Mouse (Mus musculus) stomach, postnatal 0 days (tissue): Measurements from ENCODE around the gene Polr1d. TPM values are rescaled to one million over a fixed set of nuclear protein-coding genes. Genes with fewer than 3 reads are reported as not detected.

Source experiments
- ATAC-seq: fragments of 200-750 bp; cut with Nextera tagmentation; 2 replicates; pipeline ENCODE4 v1.8.0; 2017; ENCODE audit not compliant: low FRiP score, low TSS enrichment
- DNase-seq: peaks from one replicate; pipeline ENCODE4 v3.0.0-alpha.2; 2016; ENCODE audit warnings: low spot score
- H3K27ac ChIP-seq: fragments of 300-500 bp; sonication (generic); replicated peaks from 2 replicates; pipeline ENCODE4 v1.5.1; 2014; ENCODE audit warnings: mild to moderate bottlenecking, control low read depth
- H3K27me3 ChIP-seq: fragments of 300-500 bp; sonication (generic); 2 replicates; pipeline ENCODE4 v1.6.1; 2014; ENCODE audit warnings: low read length; ENCODE audit not compliant: control insufficient read depth, insufficient read depth
- H3K36me3 ChIP-seq: fragments of 300-500 bp; sonication (generic); 2 replicates; pipeline ENCODE4 v1.6.1; 2014; ENCODE audit warnings: low read length, mixed read lengths; ENCODE audit not compliant: control insufficient read depth, insufficient read depth
- H3K4me1 ChIP-seq: fragments of 300-500 bp; sonication (generic); replicated peaks from 2 replicates; pipeline ENCODE4 v1.6.1; 2014; ENCODE audit warnings: antibody characterized with exemption; ENCODE audit not compliant: control insufficient read depth, insufficient read depth
- H3K4me2 ChIP-seq: fragments of 300-500 bp; sonication (generic); replicated peaks from 2 replicates; pipeline ENCODE4 v1.6.1; 2014; ENCODE audit warnings: low read depth, mild to moderate bottlenecking, control low read depth, moderate library complexity
- H3K4me3 ChIP-seq: fragments of 300-500 bp; sonication (generic); 2 replicates; pipeline ENCODE4 v1.5.1; 2014; ENCODE audit warnings: low read depth, low read length, control low read depth
- H3K9ac ChIP-seq: fragments of 300-500 bp; sonication (generic); 2 replicates; pipeline ENCODE4 v1.6.1; 2014; ENCODE audit warnings: mild to moderate bottlenecking, low read length, control low read depth, mixed read lengths
- H3K9me3 ChIP-seq: fragments of 300-500 bp; sonication (generic); 2 replicates; pipeline ENCODE4 v1.6.1; 2016; ENCODE audit warnings: low read length; ENCODE audit not compliant: control insufficient read depth
- CTCF ChIP-seq: IDR thresholded peaks from 2 replicates; pipeline ENCODE4 v1.5.1; 2016; ENCODE audit warnings: antibody characterized with exemption, low read depth, mild to moderate bottlenecking, moderate library complexity
- EP300 ChIP-seq: optimal IDR thresholded peaks from 2 replicates; pipeline ENCODE3; 2016; ENCODE audit warnings: antibody characterized with exemption
- WGBS: fragments of 180-500 bp; shearing (Covaris S2); extraction: QIAGEN DNeasy Blood & Tissue Kit; methylation state at CpG from one replicate; pipeline ENCODE4 v1.1.7; 2014; 5-methylcytosine and 5-hydroxymethylcytosine counted together
- polyA plus RNA-seq: library from polyadenylated mRNA; unstranded; fragments of >200 nt; fragmentation: Nextera tagmentation; extraction: Ambion mirVana; gene quantifications from 2 replicates; pipeline ENCODE4 v1.2.1, GENCODE M21; 2015

Polr1d gene
- polyA plus RNA-seq, 1 experiment from 2014 or later = 150 TPM

DNA sequence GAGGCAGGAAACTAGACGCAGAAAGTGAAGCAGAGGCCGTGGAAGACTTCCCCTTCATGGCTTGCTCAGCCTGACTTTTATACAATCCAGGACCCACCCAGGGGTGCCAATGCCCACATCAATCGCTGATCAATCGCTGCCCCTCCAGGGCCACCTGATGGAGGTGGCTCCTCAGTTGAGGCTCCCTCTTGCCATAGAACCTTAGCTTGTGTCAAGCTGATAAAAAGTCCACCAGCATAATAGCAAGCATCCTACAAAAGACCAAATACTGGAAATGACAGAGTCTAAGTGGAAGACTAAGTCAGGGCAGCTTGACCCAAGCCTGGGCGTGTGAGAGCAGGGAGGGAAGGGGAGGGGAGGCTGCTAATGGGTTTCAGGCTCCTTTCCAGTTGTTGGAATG lies 40.2 kb upstream of the Polr1d start:
- Histone ChIP-seq H3K4me3 (no peak overlapping the region), H3K9me3 (no peaks in the 10 kb centered on the region), H3K9ac (no peak overlapping the region), H3K4me1 (peaks cover 7% of the 10 kb centered on the region; the same call in 1 of the 2 replicates), H3K36me3 (peaks cover 9% of the 10 kb centered on the region; the same call in 1 of the 2 replicates), H3K27ac (peak overlapping the region; percentile 45), H3K4me2 (no peak overlapping the region), H3K27me3 (no peaks in the 10 kb centered on the region)
- WGBS = 74% methylated on average over 5 of the region's 5 CpGs
- DNase-seq = no peak
- TF ChIP-seq CTCF (no peak), EP300 (no peak)
- no peak for ATAC-seq

DNA sequence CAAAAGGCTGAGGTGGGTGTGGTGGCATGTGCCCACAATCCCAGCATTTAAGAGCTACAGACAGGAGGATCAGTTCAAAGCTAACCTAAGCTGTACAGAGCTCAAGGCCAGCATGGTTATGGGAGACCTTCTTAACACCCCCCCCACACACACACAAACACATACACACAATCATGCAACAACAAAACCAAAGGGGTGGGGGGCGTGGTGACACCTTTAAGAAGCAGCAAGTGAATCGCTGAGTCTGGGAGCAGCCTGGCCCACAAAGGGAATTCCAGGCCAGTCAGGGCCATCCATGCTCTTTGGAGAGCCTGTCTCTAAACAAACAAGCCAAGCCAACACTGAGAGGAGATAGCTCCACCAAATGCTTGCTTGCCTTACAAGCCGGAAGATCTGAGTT lies 39.2 kb upstream of the Polr1d start:
- H3K4me1 ChIP-seq = peaks cover 7% of the 10 kb centered on the region; the same call in 1 of the 2 replicates
- peaks cover 8% of the 10 kb centered on the region; the same call in 1 of the 2 replicates for H3K36me3 ChIP-seq
- H3K4me3 ChIP-seq = no peak overlapping the region
- no peaks in the 10 kb centered on the region for H3K27me3 ChIP-seq
- 40% methylated on average over 3 of the region's 3 CpGs for WGBS
- H3K27ac ChIP-seq = no peak overlapping the region
- ATAC-seq (0 out of 2 replicates have a peak, but pooled peaks have one; percentile 3), DNase-seq (no peak)
- TF ChIP-seq CTCF (no peak), EP300 (no peak)
- H3K9me3 ChIP-seq = no peaks in the 10 kb centered on the region
- H3K9ac ChIP-seq = no peak overlapping the region
- no peak overlapping the region for H3K4me2 ChIP-seq

DNA sequence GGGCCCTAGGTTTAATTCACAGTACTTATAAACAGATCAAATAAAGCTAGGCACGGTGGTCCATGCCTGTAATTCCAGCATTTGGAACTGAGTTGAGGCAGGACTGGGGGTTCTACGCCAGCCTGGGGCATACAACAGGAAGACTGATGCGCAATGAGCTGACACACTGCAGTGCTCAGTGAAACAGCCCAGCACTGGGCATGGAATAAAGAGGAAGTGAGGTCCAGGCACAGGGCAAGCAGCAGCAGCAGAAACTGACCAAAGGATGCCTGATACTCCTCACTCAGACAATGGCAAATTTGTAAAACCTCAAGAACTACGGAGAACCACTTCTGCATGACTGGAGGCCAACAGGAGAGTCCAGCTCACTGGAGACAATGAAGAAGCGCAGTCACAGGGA lies 37.5 kb upstream of the Polr1d start:
- peaks cover 7% of the 10 kb centered on the region; the same call in 1 of the 2 replicates for H3K4me1 ChIP-seq

DNA sequence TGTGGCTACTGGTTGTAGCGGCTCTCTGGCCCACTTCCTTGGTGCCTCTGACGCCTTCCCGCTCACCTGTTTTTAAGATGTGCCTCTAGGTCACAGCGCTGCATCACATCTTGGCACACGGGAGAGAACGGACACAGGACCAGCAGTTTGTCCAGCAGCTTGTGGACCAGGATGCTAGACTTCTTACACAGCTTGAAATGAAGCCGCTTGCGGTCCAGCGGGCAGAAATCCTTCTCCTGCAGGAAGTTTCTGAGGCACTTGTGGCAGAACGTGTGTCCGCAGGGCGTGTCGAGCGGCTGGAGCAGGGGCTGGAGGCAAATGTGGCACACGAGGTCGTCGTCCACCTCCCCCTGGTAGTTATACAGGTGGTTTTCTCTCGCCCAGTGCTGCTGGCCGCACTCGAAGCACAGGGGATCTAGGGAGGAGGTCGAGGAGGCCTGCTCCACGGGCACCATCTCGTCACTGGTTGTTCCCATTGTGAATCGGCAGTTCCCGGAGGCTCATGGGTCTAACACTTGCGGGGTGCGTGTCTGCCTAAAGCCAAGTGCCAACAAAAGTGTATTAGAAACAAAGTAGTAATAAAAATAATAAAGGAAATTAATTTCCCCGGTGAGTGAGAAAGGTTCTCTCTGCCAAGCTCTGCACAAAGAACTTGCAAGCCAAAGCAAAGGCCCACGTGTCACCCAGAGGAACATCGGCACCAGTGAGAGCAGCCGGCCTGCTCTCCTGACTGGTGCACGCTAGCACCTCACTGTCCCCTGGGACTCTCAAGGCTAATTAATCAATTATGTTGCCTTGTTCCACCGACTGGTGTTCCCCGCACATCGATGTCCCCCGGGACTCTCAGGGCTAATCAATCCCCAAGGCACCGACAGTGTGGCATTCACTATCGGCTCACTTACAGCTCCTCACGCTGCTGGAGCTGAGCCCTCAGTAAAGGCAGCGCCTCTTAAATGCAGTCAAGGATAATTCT lies 34.6 kb upstream of the Polr1d start:
- DNase-seq = no peak
- H3K36me3 ChIP-seq = peaks cover 6% of the 10 kb centered on the region; the same call in 1 of the 2 replicates
- no peak for ATAC-seq
- no peak overlapping the region for H3K4me2 ChIP-seq
- H3K9me3 ChIP-seq = no peaks in the 10 kb centered on the region
- 76% methylated on average over 40 of the region's 40 CpGs for WGBS
- no peaks in the 10 kb centered on the region for H3K27me3 ChIP-seq
- TF ChIP-seq EP300 (no peak), CTCF (no peak)
- no peak overlapping the region for H3K27ac ChIP-seq
- H3K4me1 ChIP-seq = peaks cover 7% of the 10 kb centered on the region
- no peak overlapping the region for H3K9ac ChIP-seq
- no peak overlapping the region for H3K4me3 ChIP-seq

More for the DNA sequence above, 37.5 kb upstream of the Polr1d start:
- H3K36me3 ChIP-seq = peaks cover 6% of the 10 kb centered on the region; the same call in 1 of the 2 replicates
- H3K4me3 ChIP-seq = no peak overlapping the region
- 0 out of 2 replicates have a peak overlapping the region, but pooled peaks have one; percentile 13 for H3K27ac ChIP-seq
- no peaks in the 10 kb centered on the region for H3K27me3 ChIP-seq
- DNase-seq = no peak
- no peak overlapping the region for H3K9ac ChIP-seq
- TF ChIP-seq CTCF (no peak), EP300 (no peak)
- ATAC-seq = no peak
- no peaks in the 10 kb centered on the region for H3K9me3 ChIP-seq
- 67% methylated on average over 5 of the region's 5 CpGs for WGBS
- no peak overlapping the region for H3K4me2 ChIP-seq

DNA sequence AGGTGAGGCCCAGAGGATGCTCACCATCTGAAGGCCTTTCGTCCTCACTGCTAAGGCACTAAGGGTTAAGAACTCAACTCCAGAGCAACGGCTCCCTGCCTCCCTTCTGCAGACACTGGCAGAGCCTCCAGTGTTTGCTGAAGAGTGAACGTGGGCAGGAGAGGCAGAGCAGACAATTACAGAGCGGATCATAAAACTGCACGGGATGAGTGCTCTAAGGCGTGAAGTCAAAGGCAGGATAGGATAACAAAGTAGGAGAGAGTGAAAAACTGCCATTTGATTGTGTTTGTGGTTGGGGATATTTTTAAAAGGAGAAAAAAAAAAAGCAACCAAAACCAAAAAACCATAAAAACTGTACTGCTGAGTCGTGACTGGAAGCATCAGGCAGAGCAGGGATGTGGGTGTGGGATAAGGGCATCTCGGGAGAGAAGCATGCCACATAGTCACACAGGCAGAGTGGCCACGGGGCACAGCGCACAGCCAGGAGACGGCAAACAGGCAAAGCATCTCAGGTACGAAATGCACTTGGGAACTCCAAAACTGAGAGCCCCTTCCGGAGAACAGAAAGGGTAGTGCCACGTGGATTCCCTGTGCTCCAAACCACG lies 33.5 kb upstream of the Polr1d start:
- 60% methylated on average over 15 of the region's 15 CpGs for WGBS
- ATAC-seq = no peak

More for the DNA sequence above, 33.5 kb upstream of the Polr1d start:
- Histone ChIP-seq H3K9me3 (no peaks in the 10 kb centered on the region), H3K4me2 (no peak overlapping the region), H3K4me3 (no peak overlapping the region), H3K27ac (no peak overlapping the region), H3K36me3 (peaks cover 6% of the 10 kb centered on the region; the same call in 1 of the 2 replicates), H3K4me1 (peaks cover 4% of the 10 kb centered on the region; the same call in 1 of the 2 replicates), H3K9ac (no peak overlapping the region), H3K27me3 (no peaks in the 10 kb centered on the region)
- no peak for DNase-seq
- TF ChIP-seq EP300 = no peak
- TF ChIP-seq CTCF = no peak
